Mouse (Mus musculus): ENCODE measurements at regions not wholly inside any gene's neighbourhood (a gene's known extent, or its start where the extent isn't known, plus 50 kb on each side); places are given as distances from the start of the nearest gene placed in this dataset.

DNA sequence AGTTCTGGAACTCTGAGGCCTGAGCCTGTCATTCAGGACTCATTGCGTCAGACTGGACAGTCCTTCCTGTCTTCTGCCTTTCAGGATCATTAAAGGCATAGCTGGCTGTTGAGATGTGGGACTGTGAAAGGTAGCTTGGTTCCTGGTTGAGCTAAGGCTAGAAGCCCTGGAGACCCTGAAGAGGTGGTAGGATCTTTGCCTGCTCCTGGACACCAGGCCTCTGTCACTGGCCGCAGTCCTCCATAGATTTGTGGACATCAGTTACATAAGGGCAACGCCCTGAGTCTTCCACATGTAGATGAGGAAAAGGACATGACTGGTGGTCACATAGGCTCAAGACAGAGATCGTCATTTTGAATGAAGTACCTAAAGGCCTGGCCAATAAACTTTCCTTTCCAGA is 127.9 kb downstream of the Opa1 start:
- Histone ChIP-seq H3K27ac (no peak overlapping the region), H3K9ac (no peak overlapping the region), H3K4me2 (replicated peaks) (no peak overlapping the region), H3K4me3 (replicated peaks) (no peak overlapping the region), H3K4me1 (replicated peaks) (0 out of 2 replicates have a peak, but pooled peaks cover 2% of the 10 kb centered on the region), H3K9me3 (no peaks in the 10 kb centered on the region), H3K27me3 (replicated peaks) (no peaks in the 10 kb centered on the region), H3K36me3 (no peaks in the 10 kb centered on the region)
- ATAC-seq = no peak
- WGBS = 95% methylated on average over 4 of the region's 4 CpGs

DNA sequence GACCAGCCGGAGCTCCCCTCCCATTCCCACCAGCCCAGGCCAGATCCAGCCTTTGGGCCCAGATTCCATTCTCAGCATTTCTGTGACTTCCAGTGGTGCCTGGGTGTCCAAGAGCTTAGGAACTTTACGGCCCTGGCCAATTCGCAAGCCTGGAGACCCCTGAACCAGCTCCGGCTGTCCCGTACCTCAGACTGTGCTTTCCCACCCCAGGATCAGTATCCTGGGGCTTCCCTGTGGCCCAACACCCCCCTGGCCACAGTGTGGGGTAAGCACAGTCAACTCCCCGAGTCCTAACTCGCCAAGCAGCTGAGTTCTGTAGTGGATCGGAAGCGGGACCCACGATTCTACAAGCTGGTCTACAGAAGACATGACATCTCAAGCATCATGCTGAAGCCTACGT is 128.5 kb downstream of the Opa1 start:
- Histone ChIP-seq H3K4me1 (replicated peaks) (0 out of 2 replicates have a peak, but pooled peaks cover 2% of the 10 kb centered on the region), H3K9ac (no peak overlapping the region), H3K36me3 (no peaks in the 10 kb centered on the region), H3K4me2 (replicated peaks) (no peak overlapping the region), H3K4me3 (replicated peaks) (no peak overlapping the region), H3K9me3 (no peaks in the 10 kb centered on the region), H3K27ac (no peak overlapping the region), H3K27me3 (replicated peaks) (no peaks in the 10 kb centered on the region)
- 92% methylated on average over 11 of the region's 11 CpGs for WGBS
- no peak for ATAC-seq

DNA sequence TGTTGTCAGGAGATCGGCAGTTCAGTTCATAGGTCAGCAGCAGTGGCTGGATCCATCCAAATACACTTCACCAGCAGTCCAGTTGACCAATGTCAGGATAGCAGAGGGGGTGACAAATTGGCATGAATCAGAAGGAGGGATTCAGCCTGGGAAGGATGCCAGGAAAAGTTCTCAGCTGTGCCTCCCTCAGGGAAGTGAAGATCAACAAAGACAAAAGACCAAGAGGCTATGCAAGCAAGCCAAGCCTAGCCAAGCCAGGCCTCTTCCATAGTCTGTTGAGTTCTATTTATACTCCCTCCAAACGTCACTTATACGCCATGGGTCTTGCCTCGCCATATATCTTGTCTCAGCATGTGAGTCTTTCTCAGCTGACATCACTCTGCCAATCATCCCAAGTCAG is 129.9 kb downstream of the Opa1 start:
- Histone ChIP-seq H3K4me1 (replicated peaks) (peaks cover 8% of the 10 kb centered on the region; the same call in 1 of the 2 replicates), H3K36me3 (no peaks in the 10 kb centered on the region), H3K27me3 (replicated peaks) (no peaks in the 10 kb centered on the region), H3K9me3 (no peaks in the 10 kb centered on the region), H3K9ac (no peak overlapping the region), H3K27ac (no peak overlapping the region), H3K4me3 (replicated peaks) (no peak overlapping the region), H3K4me2 (replicated peaks) (no peak overlapping the region)
- no peak for ATAC-seq
- WGBS = 65% methylated on average over 4 of the region's 4 CpGs

- Histone ChIP-seq H3K9me3 (no peaks in the 10 kb centered on the region), H3K4me2 (replicated peaks) (no peak overlapping the region), H3K4me1 (replicated peaks) (peaks cover 13% of the 10 kb centered on the region), H3K9ac (no peak overlapping the region), H3K27me3 (replicated peaks) (no peaks in the 10 kb centered on the region), H3K36me3 (no peaks in the 10 kb centered on the region), H3K27ac (no peak overlapping the region), H3K4me3 (replicated peaks) (no peak overlapping the region)
- no peak for ATAC-seq
Measured at GRCm38 (mm10) chr16:29711386-29711785, 132.3 kb downstream of the Opa1 start.

DNA sequence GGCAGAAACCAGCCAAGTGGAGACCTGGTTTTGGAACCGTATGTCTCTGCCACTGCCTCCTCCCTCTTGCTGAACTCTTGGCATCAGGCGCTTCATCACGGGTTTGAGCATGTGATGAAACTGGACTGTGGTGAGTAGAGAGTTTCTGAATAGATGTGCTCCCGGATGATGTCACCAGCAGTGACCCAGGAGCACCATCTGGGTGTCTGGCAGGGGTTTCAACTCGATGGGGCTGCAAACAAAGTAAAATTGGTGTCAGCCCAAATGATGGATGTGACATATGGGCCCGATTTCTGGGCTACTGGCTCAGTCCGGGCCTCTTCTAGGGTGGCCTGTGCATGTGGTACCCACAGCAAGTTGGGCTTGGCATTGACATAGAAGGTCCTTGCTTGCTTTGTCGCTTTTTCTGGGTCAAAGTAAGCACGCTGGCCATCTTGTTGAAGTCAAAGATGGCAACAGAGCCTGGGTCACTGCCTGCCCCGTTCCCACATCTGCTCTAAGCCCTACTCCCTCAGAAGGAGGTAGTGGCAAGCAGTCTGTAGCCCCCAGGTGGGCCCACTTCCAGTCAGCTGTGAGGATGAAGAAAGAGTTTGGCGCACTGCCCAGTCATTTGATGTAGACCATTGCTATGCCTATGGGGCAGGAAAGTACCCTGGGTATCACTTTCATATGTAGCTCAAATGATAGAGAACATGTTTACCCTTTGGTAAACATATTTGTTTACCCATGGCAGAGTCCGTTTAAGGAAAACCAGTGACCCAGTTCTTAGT is 133.0 kb downstream of the Opa1 start:
- Histone ChIP-seq H3K4me2 (replicated peaks) (no peak overlapping the region), H3K4me3 (replicated peaks) (no peak overlapping the region), H3K9me3 (no peaks in the 10 kb centered on the region), H3K4me1 (replicated peaks) (peaks cover 13% of the 10 kb centered on the region), H3K9ac (no peak overlapping the region), H3K27ac (no peak overlapping the region), H3K36me3 (no peaks in the 10 kb centered on the region), H3K27me3 (replicated peaks) (no peaks in the 10 kb centered on the region)
- 77% methylated on average over 12 of the region's 12 CpGs for WGBS
- no peak for ATAC-seq

DNA sequence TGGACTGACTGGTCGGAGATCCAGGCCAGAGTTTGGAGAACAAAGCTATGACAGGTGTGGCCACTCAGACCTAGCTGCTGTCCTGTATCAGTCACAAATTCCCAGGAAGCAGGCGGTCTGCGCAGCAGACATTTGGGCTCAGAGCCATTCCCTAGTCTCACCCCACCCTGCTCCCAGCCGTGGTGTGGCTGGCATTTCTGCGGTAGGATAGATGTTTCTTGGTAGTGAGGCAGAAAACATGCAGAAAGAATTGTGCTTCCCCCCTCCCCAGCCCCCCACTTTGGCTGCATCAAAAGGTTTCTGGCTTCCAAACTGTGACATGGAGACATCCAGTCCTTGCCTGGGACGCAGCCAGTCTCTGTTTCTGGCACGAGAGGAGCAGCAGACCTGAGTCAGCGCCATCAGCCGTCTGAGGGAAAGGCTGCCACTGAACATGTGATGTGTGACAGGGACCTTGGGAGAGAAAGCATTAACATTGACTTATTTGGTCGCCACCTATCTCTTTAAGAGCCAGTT is 135.5 kb downstream of the Opa1 start:
- Histone ChIP-seq H3K9me3 (no peaks in the 10 kb centered on the region), H3K4me1 (replicated peaks) (peaks cover 13% of the 10 kb centered on the region), H3K9ac (no peak overlapping the region), H3K27me3 (replicated peaks) (no peaks in the 10 kb centered on the region), H3K4me2 (replicated peaks) (no peak overlapping the region), H3K27ac (no peak overlapping the region), H3K36me3 (no peaks in the 10 kb centered on the region), H3K4me3 (replicated peaks) (no peak overlapping the region)
- 52% methylated on average over 10 of the region's 10 CpGs for WGBS
- ATAC-seq = no peak

DNA sequence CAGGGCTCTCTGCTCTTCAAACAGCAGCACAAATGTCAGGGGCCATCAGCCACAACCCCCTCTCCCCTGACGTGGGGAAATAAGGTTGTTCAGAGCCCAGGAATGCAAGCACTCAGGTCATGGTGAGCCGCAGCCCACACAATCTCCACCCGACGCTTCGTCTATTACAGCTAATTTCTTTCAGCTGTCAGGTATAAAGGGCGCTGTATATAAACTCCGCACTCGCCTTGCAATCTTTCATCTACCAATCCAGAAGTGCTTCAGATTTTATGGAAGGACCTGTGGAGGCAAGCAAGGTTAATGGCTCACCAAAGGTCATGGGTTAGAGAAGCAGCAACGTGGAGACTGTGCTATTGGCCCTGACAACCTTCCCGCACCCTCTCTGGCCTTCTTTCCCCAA is 139.8 kb downstream of the Opa1 start:
- Histone ChIP-seq H3K9ac (no peak overlapping the region), H3K4me2 (replicated peaks) (no peak overlapping the region), H3K27me3 (replicated peaks) (no peaks in the 10 kb centered on the region), H3K4me1 (replicated peaks) (peaks cover 8% of the 10 kb centered on the region), H3K9me3 (no peaks in the 10 kb centered on the region), H3K36me3 (no peaks in the 10 kb centered on the region), H3K4me3 (replicated peaks) (no peak overlapping the region), H3K27ac (no peak overlapping the region)
- ATAC-seq = peak; percentile 79
- WGBS = 29% methylated on average over 10 of the region's 10 CpGs

DNA sequence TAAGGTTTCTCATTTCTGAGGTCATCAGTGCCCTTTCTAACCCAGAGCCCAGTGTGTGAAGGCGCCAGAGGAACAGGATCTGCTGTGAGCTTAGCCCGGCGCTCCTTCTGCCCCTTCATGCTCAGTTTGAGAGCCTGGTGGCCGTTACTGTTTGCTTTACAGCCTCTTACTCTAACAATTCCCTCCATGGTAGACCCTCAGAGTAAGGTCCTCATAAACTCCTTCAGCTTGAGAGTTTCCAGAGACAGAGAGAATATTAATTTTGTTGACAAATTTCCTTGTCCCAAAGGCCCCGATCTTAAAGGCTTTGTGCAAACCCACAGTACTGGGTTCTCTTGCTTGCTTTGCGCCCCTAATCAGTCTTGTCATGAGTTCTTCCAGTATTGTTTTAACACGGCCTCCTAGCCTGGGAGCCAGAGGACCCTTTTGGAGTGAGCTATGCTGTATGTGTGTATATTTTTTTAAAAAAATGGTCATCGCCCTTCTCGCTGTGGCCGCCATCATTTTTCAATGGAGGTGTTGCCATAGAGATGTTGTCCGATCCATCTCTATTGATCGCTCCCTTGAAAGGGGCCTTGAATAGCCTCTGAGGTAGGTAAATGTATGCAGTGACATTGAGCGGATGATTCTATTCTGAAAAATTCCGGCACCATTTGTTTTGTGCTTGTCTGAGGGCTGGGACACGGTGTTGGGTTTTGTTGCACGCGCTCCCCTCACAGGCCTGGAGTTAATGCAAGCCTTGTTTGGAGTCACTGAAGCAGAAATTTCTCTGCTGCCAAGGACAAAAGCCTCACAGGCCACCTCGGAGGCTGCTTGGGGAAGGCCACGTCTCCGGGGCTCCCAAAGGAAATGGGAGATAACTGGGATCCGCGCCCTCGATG is 140.7 kb downstream of the Opa1 start:
- Histone ChIP-seq H3K4me1 (replicated peaks) (peaks cover 3% of the 10 kb centered on the region; the same call in 1 of the 2 replicates), H3K4me2 (replicated peaks) (no peak overlapping the region), H3K9me3 (no peaks in the 10 kb centered on the region), H3K4me3 (replicated peaks) (no peak overlapping the region), H3K9ac (no peak overlapping the region), H3K36me3 (no peaks in the 10 kb centered on the region), H3K27me3 (replicated peaks) (no peaks in the 10 kb centered on the region), H3K27ac (no peak overlapping the region)
- 83% methylated on average over 23 of the region's 23 CpGs for WGBS
- ATAC-seq = no peak; the same call in 1 of the 2 replicates

DNA sequence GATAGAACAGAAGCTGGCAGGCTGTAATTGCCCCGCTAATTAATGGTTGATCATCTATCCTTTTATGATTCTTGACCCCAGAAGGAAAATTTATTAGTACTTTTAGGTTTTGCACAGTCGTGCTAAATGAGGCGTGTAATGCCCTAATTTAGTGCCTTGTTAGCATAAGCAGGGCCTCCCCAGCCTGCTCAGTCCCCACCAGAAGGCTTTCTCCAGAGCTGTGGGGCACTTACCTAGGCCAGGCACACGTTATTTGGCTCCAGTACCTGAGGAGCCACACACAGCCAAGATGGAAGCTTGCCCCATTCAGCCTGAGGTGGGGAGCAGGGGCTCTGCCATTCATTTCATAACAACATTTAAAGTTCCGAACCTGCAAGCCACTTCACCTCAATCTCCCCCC is 146.0 kb downstream of the Opa1 start:
- Histone ChIP-seq H3K27ac (no peak overlapping the region), H3K4me2 (replicated peaks) (no peak overlapping the region), H3K4me3 (replicated peaks) (no peak overlapping the region), H3K36me3 (no peaks in the 10 kb centered on the region), H3K9me3 (no peaks in the 10 kb centered on the region), H3K27me3 (replicated peaks) (peaks cover 4% of the 10 kb centered on the region; the same call in 1 of the 2 replicates), H3K4me1 (replicated peaks) (peaks cover 17% of the 10 kb centered on the region), H3K9ac (no peak overlapping the region)
- ATAC-seq = no peak
- WGBS = 68% methylated on average over 5 of the region's 5 CpGs

GRCm38 (mm10) chr16:29725563-29725962 is 146.4 kb downstream of the Opa1 start:
- H3K4me3 ChIP-seq (replicated peaks) = no peak overlapping the region
- no peak for ATAC-seq
- no peak overlapping the region for H3K9ac ChIP-seq
- WGBS = 77% methylated on average over 4 of the region's 4 CpGs
- peaks cover 17% of the 10 kb centered on the region for H3K4me1 ChIP-seq (replicated peaks)
- H3K27me3 ChIP-seq (replicated peaks) = peaks cover 4% of the 10 kb centered on the region; the same call in 1 of the 2 replicates
- no peaks in the 10 kb centered on the region for H3K36me3 ChIP-seq
- H3K9me3 ChIP-seq = no peaks in the 10 kb centered on the region
- H3K4me2 ChIP-seq (replicated peaks) = no peak overlapping the region
- no peak overlapping the region for H3K27ac ChIP-seq

GRCm38 (mm10) chr16:29727397-29727796 is 148.3 kb downstream of the Opa1 start:
- 87% methylated on average over 7 of the region's 7 CpGs for WGBS
- H3K27ac ChIP-seq = no peak overlapping the region
- peaks cover 17% of the 10 kb centered on the region for H3K4me1 ChIP-seq (replicated peaks)
- no peak overlapping the region for H3K9ac ChIP-seq
- H3K36me3 ChIP-seq = no peaks in the 10 kb centered on the region
- no peak overlapping the region for H3K4me2 ChIP-seq (replicated peaks)
- no peaks in the 10 kb centered on the region for H3K9me3 ChIP-seq
- ATAC-seq = no peak
- H3K4me3 ChIP-seq (replicated peaks) = no peak overlapping the region
- peaks cover 4% of the 10 kb centered on the region; the same call in 1 of the 2 replicates for H3K27me3 ChIP-seq (replicated peaks)

- no peak overlapping the region for H3K4me3 ChIP-seq (replicated peaks)
- H3K4me1 ChIP-seq (replicated peaks) = peaks cover 19% of the 10 kb centered on the region
- no peaks in the 10 kb centered on the region for H3K9me3 ChIP-seq
- 20% methylated on average over 10 of the region's 10 CpGs for WGBS
- no peak overlapping the region for H3K9ac ChIP-seq
- no peaks in the 10 kb centered on the region for H3K36me3 ChIP-seq
- H3K4me2 ChIP-seq (replicated peaks) = no peak overlapping the region
- peaks cover 4% of the 10 kb centered on the region; the same call in 1 of the 2 replicates for H3K27me3 ChIP-seq (replicated peaks)
- H3K27ac ChIP-seq = no peak overlapping the region
- ATAC-seq = peak; percentile 70
Measured at GRCm38 (mm10) chr16:29728769-29729481, 149.8 kb downstream of the Opa1 start.
